Mouse (Mus musculus) cerebellum, adult 9-10 months (tissue): ENCODE measurements around the gene Rhox6.
"Not testable (repeated sequence)": the region's sequence is repeated elsewhere in the genome, so short reads cannot be mapped to it uniquely, and the experiment has no call there.

Source experiments
- DNase-seq: peaks from one replicate; pipeline ENCODE4 v3.0.0; 2022

The Rhox6 gene

GRCm38 (mm10) chrX:37826610-37827009 is at the start of gene Rhox6:
Gene Rhox6, plus strand, starts transcription at chrX:37826910.
- not testable (repeated sequence) for DNase-seq

DNA sequence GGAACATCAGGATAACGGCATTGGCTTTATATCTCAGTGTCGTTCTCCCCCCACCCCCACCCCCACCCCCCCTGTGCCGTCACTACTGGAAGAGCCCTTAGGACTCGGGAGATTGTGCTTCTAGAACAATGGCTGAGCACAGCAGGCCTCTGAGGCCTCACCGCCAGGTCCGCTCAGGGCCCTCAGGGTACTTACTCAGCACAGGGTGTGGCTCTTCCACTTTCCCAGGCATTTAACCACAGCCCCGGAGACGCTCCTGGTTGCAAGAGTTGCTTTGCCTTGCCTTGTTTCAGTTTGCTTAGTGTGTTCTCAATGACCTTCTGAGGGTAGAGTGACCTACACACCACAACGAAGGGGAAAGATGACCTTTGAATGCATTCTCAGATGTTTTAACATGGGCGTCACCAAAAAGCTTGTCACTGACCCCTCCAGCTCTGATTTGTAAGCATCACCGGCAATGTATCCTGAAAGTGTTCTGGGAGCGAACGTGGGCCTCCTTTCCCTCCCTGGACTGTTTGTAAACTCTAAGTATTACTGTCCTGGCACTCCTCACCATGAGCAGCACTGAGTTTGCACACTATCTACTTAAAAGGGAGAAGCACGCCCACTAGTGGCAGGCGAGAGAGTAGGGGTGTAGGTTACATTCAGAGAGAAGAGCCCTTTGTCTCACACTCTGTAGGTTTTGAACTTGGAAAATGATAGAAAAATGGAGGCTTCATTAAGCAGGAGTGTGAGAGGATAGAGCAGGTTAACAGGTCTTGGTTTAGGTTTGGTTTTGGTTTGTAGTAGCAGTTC is 19.2 kb upstream of the Rhox6 start:
- no peak for DNase-seq

- no peak for DNase-seq
These were observed 17.3 kb upstream of the Rhox6 start for GRCm38 (mm10) chrX:37809396-37809795.

- no peak for DNase-seq
These were observed 15.5 kb upstream of the Rhox6 start for GRCm38 (mm10) chrX:37811179-37811578.

DNA sequence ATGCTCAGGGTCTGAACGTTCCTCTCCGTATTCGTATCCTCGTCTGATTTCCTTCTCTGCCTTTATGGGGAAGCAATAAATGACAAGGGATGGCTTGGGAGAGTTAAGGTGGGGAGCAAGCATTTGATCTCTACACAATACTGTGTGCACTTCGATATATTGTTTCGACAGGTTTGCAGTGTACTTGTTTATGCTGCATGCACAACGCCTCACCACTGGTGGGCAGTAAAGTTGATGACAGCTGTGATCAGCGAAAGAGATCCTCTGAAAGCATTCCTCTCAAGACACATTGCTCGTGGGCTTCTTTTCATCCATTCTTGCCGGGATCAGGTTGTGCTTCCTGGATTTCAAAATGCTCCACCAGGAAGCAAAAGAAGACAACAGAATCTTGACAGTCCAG is 11.0 kb upstream of the Rhox6 start:
- DNase-seq, result no peak

DNA sequence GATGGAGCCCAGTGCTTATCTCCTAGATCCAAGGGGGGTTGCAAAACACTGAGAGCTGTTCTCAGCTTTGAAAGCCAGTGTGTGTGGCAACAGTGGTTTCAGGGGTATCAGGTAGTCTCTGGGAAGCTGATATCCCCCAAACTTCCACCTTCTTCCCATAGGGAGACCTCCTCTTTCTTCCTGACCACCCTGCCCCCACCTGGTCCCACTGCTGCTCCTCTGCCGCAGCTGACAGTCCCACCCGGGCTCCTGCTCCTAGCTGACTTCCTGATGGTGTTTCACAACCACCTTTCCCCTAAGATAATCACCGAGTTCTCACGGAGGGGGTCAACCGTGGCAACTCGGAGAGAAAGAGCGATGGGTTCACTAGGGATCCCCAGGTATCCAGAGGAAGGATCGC is 4.7 kb downstream of the Rhox6 start, which contains the start of gene Rhox7a:
Rhox7a (plus strand) TSS at position 301 of the 400 bp plus-strand sequence.
- DNase-seq, result not testable (repeated sequence)

DNA sequence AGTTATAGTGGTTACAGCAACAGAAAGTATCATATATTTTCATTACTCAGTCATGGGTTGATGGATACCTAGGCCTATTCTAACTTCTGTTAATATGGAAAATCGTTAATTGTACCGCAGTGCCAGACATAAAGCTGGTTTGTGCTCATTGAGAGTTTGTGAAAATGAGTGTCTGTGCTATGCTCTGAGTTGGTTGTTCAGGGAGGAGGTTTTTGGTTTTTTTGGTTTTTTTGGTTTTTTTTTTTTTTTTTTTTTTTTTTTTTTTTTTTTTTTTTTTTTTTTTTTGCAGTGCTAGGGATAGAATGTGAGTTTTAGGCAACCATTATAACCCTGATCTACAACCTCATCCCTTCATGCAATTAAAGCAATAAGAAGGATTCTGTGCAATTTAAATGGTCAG is 44.9 kb downstream of the Rhox6 start:
- no peak for DNase-seq

DNA sequence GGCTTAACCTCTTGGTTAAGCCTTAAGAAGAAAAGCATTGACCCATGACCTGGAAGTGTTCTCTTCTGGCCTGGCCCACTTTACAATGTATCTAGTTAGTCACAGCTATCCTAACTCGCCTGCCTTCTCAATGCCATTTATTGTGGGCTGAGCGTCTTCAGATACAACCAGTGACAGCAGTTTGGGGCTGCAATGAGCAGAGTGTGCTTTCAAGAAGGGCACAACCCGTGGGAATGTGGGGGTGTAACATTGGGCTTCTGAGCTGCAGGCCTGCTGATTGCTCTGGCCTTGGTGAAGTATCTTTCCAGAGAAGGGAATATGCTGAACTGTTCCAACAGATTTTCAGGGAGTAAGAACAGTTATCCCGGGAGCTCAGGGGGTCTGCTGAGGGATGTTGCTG is 52.1 kb downstream of the Rhox6 start, which contains the start of gene Rhox8:
Rhox8 (minus strand) TSS at position 101 of the 400 bp plus-strand sequence.
- no peak for DNase-seq
